Mouse (Mus musculus) MEL (cell line): ENCODE measurements around the gene Tmem81.
A peak's percentile ranks its signal among the peaks of the same experiment; 100 is the strongest.

Experiments used
- CHD1 ChIP-seq: IDR thresholded peaks from 2 replicates; pipeline ENCODE4 v1.6.1; 2012; ENCODE audit warnings: low read depth, mild to moderate bottlenecking, inconsistent platforms, low read length, improper control_type of control experiment
- CHD2 ChIP-seq: IDR thresholded peaks from 2 replicates; pipeline ENCODE4 v1.6.1; 2011; ENCODE audit warnings: low read length, improper control_type of control experiment
- CTCF ChIP-seq, 3 experiments: IDR thresholded peaks in 2 of 3; conservative IDR thresholded peaks in 1 of 3; 2 replicates each; pipeline ENCODE4 v1.5.1; 2011 to 2012; ENCODE audit warnings: low read length in 3 of 3, low read depth in 2 of 3, mild to moderate bottlenecking in 2 of 3, improper control_type of control experiment in 1 of 3, inconsistent platforms in 1 of 3, mixed read lengths in 1 of 3, moderate library complexity in 1 of 3; ENCODE audit not compliant: control insufficient read depth in 1 of 3, insufficient read depth in 1 of 3, poor library complexity in 1 of 3, severe bottlenecking in 1 of 3
- GABPA ChIP-seq: IDR thresholded peaks from 2 replicates; pipeline ENCODE4 v1.6.1; 2012; ENCODE audit warnings: low read depth, mild to moderate bottlenecking, inconsistent platforms, low read length, improper control_type of control experiment, moderate library complexity
- GATA1 ChIP-seq: IDR thresholded peaks from 2 replicates; pipeline ENCODE4 v1.6.1; 2011; ENCODE audit warnings: low read depth, low read length, improper control_type of control experiment
- JUND ChIP-seq: IDR thresholded peaks from 2 replicates; pipeline ENCODE4 v1.6.1; 2011; ENCODE audit warnings: low read depth, mild to moderate bottlenecking, improper control_type of control experiment, low read length
- MAZ ChIP-seq: IDR thresholded peaks from 2 replicates; pipeline ENCODE4 v1.6.1; 2012; ENCODE audit warnings: low read depth, mild to moderate bottlenecking, inconsistent platforms, low read length, improper control_type of control experiment
- MXI1 ChIP-seq: IDR thresholded peaks from 2 replicates; pipeline ENCODE4 v1.6.1; 2011; ENCODE audit warnings: mild to moderate bottlenecking, low read depth, low read length, improper control_type of control experiment
- MYC ChIP-seq: IDR thresholded peaks from 2 replicates; pipeline ENCODE4 v1.6.1; 2011; ENCODE audit warnings: low read depth, mild to moderate bottlenecking, low read length, improper control_type of control experiment, moderate library complexity
- POLR2A ChIP-seq, 2 experiments: IDR thresholded peaks; 2 replicates each; pipeline ENCODE4 v1.6.1; 2011 to 2012; ENCODE audit warnings: low read length in 2 of 2, mild to moderate bottlenecking in 2 of 2, control low read depth in 1 of 2, improper control_type of control experiment in 1 of 2, low read depth in 1 of 2, moderate library complexity in 1 of 2; ENCODE audit not compliant: control insufficient read depth in 1 of 2, insufficient read depth in 1 of 2, poor library complexity in 1 of 2
- SIN3A ChIP-seq: IDR thresholded peaks from 2 replicates; pipeline ENCODE4 v1.6.1; 2012; ENCODE audit warnings: low read length, improper control_type of control experiment, inconsistent platforms
- TBP ChIP-seq: IDR thresholded peaks from 2 replicates; pipeline ENCODE4 v1.8.0; 2011; ENCODE audit warnings: low read depth, low read length, improper control_type of control experiment
- USF1 ChIP-seq: IDR thresholded peaks from 2 replicates; pipeline ENCODE4 v1.6.1; 2014; ENCODE audit warnings: low read depth, mild to moderate bottlenecking, inconsistent platforms, low read length, improper control_type of control experiment, moderate library complexity
- ZC3H11A ChIP-seq: IDR thresholded peaks from 2 replicates; pipeline ENCODE4 v1.6.1; 2012; ENCODE audit warnings: low read depth, mild to moderate bottlenecking, inconsistent platforms, low read length, improper control_type of control experiment

DNA sequence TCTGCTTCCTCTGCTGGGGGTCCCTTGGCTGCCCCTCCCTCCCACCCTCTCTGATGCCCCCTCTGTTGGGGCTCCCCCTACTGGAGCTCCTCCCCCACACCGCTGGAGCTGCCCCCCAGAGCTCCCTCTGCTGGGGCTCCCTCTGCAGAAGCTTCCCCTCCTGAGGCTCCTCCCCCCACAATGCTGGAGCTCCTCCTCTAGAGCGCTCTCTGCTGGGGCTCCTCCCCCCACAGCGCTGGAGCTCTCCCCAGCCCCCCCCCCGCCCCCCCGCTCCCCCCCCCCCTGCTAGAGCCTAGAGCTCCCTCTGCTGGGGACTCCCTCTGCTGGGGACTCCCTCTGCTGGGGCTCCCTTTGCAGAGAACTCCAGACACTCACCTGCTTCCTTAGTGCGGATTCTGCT, 14.7 kb downstream of the Tmem81 start:
- TF ChIP-seq USF1 (no peak), ZC3H11A (no peak), POLR2A (IDR thresholded peaks at IDR 0.05; ENCODE audit: control insufficient read depth in 1 of 2, insufficient read depth in 1 of 2, low read depth in 1 of 2, low read length in 2 of 2, poor library complexity in 1 of 2) (no peak), GATA1 (no peak), CTCF (IDR thresholded peaks at IDR 0.05 in 2 of 3, conservative IDR thresholded peaks at IDR 0.05 in 1 of 3; ENCODE audit: control insufficient read depth in 1 of 3, insufficient read depth in 1 of 3, low read depth in 2 of 3, low read length in 3 of 3, poor library complexity in 1 of 3, severe bottlenecking in 1 of 3) (peak in 2 of 3 experiments; percentile 72; a peak in 4 of 6 replicates), TBP (no peak), SIN3A (no peak), JUND (no peak), CHD2 (no peak), MAZ (peak; percentile 86; the same call in 1 of the 2 replicates), GABPA (no peak), MYC (no peak), MXI1 (no peak), CHD1 (no peak)
